Mouse (Mus musculus): ENCODE data around the gene Phf23. TPM values are rescaled to one million over a fixed set of nuclear protein-coding genes. Genes with fewer than 3 reads are reported as not detected.

Gene Phf23
- polyA plus RNA-seq, 1 experiment from 2014 or later, result 34.4 TPM

DNA sequence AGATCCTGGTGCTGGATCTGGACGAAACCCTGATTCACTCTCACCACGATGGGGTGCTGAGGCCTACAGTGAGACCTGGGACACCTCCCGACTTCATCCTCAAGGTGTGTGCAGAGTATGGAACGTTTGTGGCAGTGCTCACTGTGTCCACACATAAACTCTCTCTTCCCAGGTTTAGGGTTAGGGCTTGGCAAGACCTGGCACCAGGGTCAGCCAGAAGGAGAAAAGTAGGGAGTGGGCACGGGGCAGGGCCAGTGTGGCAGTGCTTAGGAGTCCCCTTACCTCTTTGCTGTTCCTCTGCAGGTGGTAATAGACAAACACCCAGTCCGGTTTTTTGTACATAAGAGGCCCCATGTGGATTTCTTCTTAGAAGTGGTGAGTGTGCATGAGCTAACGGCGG is 11.1 kb upstream of the Phf23 start:
- 87% methylated on average over 8 of the region's 8 CpGs for WGBS
- Histone ChIP-seq H3K9me3 (ENCODE audit: control insufficient read depth, low read length) (no peaks in the 10 kb centered on the region), H3K9ac (ENCODE audit: low read length) (no peak overlapping the region), H3K27ac (replicated peaks) (no peak overlapping the region), H3K36me3 (ENCODE audit: control insufficient read depth, insufficient read depth, low read length) (peaks cover 19% of the 10 kb centered on the region), H3K4me2 (replicated peaks; ENCODE audit: low read depth) (no peak overlapping the region), H3K27me3 (ENCODE audit: control insufficient read depth, insufficient read depth, low read length) (no peaks in the 10 kb centered on the region), H3K4me3 (ENCODE audit: low read depth, low read length) (no peak overlapping the region), H3K4me1 (replicated peaks; ENCODE audit: control insufficient read depth, insufficient read depth) (no peaks in the 10 kb centered on the region; the same call in 1 of the 2 replicates)
- TF ChIP-seq EP300 (optimal IDR thresholded peaks at IDR 0.05) (no peak), CTCF (IDR thresholded peaks at IDR 0.05; ENCODE audit: low read depth) (no peak)
- DNase-seq (ENCODE audit: low spot score) (no peak), ATAC-seq (ENCODE audit: low FRiP score, low TSS enrichment) (no peak)

DNA sequence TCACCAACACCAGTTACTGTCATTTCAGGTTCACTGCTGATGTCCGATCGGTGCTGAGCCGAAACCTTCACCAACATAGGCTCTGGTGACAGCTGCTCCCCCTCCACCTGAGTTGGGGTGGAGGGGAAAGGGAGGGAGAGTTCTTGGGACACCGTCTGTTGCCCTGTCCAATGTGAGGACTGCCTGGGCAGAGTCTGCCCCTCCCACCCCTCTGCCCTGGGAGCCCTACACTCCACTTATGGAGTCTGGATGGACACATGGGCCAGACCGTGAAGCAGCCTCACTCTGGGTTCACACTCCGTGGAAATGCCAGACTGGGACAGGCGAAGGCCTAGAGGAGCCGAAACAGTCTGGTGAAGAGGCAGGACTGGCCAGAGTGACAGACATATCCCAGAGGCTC is 5.6 kb upstream of the Phf23 start:
- Histone ChIP-seq H3K4me3 (ENCODE audit: low read depth, low read length) (no peak overlapping the region), H3K27ac (replicated peaks) (peak overlapping the region; percentile 95), H3K36me3 (ENCODE audit: control insufficient read depth, insufficient read depth, low read length) (peaks cover 19% of the 10 kb centered on the region), H3K9ac (ENCODE audit: low read length) (no peak overlapping the region), H3K4me2 (replicated peaks; ENCODE audit: low read depth) (no peak overlapping the region), H3K4me1 (replicated peaks; ENCODE audit: control insufficient read depth, insufficient read depth) (no peaks in the 10 kb centered on the region; the same call in 1 of the 2 replicates), H3K9me3 (ENCODE audit: control insufficient read depth, low read length) (no peaks in the 10 kb centered on the region), H3K27me3 (ENCODE audit: control insufficient read depth, insufficient read depth, low read length) (no peaks in the 10 kb centered on the region)
- WGBS, result 88% methylated on average over 8 of the region's 8 CpGs
- TF ChIP-seq EP300 (optimal IDR thresholded peaks at IDR 0.05) (no peak), CTCF (IDR thresholded peaks at IDR 0.05; ENCODE audit: low read depth) (no peak)
- no peak for DNase-seq (ENCODE audit: low spot score)
- ATAC-seq (ENCODE audit: low FRiP score, low TSS enrichment), result no peak; the same call in 1 of the 2 replicates

DNA sequence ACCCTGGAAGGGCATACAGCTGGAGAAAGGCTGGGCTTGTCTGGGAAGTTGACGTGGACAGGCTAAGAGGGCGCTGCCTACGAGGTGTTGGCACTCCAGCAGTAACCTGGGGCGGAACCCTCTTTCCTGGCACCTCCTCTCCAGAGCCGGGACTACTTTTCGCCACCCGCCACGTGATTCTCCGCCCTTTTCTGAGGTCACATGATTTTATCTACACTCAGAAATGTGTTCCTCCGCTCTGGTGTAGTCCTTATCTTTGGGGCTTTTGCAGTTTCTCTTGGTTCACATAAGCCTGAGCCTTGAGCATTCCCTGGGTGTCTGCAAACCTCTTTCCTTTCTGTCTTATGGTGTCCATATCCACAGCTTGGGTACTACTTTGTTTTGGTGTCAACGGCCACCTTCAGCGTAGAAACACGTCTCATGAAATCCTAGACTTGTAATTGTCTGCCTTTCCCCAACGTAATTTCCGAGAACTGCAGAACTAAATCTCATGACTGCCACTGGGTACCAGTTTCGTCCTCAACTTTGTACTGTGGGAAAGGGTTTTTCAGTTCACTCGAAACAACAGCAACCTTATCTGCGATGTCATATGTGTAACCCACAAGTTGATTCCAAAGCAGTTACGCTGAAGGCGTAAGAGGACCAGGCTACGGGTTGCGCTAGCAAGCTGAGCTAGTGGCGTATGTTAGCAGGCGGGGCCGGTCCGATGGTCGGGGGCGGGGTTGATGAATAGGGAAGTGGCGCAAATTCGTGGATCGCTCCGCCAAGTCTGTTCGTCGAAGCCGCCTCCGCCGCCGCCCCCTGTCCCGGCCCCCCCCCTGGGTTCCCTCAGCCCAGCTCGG is 4.5 kb upstream of the Phf23 start, which contains the start of gene Gabarap:
Gene Gabarap (plus strand): TSS at position 294 of the 842 bp plus-strand sequence.
- H3K36me3 ChIP-seq (ENCODE audit: control insufficient read depth, insufficient read depth, low read length), result peaks cover 19% of the 10 kb centered on the region
- TF ChIP-seq EP300 (optimal IDR thresholded peaks at IDR 0.05) (peak; percentile 66), CTCF (IDR thresholded peaks at IDR 0.05; ENCODE audit: low read depth) (peak; percentile 39)
- no peaks in the 10 kb centered on the region; the same call in 1 of the 2 replicates for H3K4me1 ChIP-seq (replicated peaks; ENCODE audit: control insufficient read depth, insufficient read depth)
- H3K27ac ChIP-seq (replicated peaks), result peak within 1 kb of the TSS; percentile 95
- WGBS, result under 1% methylated on average over 40 of the region's 40 CpGs
- H3K9me3 ChIP-seq (ENCODE audit: control insufficient read depth, low read length), result no peaks in the 10 kb centered on the region
- peak within 1 kb of the TSS; percentile 70 for H3K4me2 ChIP-seq (replicated peaks; ENCODE audit: low read depth)
- H3K9ac ChIP-seq (ENCODE audit: low read length), result peak within 1 kb of the TSS; percentile 90
- DNase-seq (ENCODE audit: low spot score) (peak; percentile 97), ATAC-seq (ENCODE audit: low FRiP score, low TSS enrichment) (peak; percentile 77)
- no peaks in the 10 kb centered on the region for H3K27me3 ChIP-seq (ENCODE audit: control insufficient read depth, insufficient read depth, low read length)
- peak within 1 kb of the TSS; percentile 73 for H3K4me3 ChIP-seq (ENCODE audit: low read depth, low read length)

DNA sequence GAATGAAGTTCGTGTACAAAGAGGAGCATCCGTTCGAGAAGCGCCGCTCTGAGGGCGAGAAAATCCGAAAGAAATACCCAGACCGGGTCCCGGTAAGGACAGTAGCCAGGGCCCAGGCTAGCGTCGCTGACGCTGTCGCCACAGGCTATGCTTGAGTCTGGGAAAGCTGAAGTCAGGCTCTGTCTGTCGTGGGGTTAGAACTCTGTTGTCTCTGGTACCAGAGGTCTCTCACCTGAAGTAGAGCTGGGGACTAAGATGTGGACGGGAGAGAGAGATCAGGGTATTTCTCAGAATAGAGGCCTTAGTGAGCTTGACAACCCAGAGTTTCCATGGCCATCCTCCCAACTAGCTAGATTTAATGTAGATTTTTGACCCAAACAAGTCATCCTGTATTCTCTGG is 3.9 kb upstream of the Phf23 start:
- Histone ChIP-seq H3K27ac (replicated peaks) (peak overlapping the region; percentile 95), H3K4me2 (replicated peaks; ENCODE audit: low read depth) (peak overlapping the region; percentile 70), H3K9ac (ENCODE audit: low read length) (peak overlapping the region; percentile 90), H3K27me3 (ENCODE audit: control insufficient read depth, insufficient read depth, low read length) (no peaks in the 10 kb centered on the region), H3K9me3 (ENCODE audit: control insufficient read depth, low read length) (no peaks in the 10 kb centered on the region), H3K4me3 (ENCODE audit: low read depth, low read length) (peak overlapping the region; percentile 73), H3K36me3 (ENCODE audit: control insufficient read depth, insufficient read depth, low read length) (peaks cover 19% of the 10 kb centered on the region), H3K4me1 (replicated peaks; ENCODE audit: control insufficient read depth, insufficient read depth) (no peaks in the 10 kb centered on the region; the same call in 1 of the 2 replicates)
- no peak for TF ChIP-seq EP300 (optimal IDR thresholded peaks at IDR 0.05)
- TF ChIP-seq CTCF (IDR thresholded peaks at IDR 0.05; ENCODE audit: low read depth), result no peak
- peak; percentile 2; the same call in 1 of the 2 replicates for ATAC-seq (ENCODE audit: low FRiP score, low TSS enrichment)
- 0% methylated on average over 15 of the region's 15 CpGs for WGBS
- no peak for DNase-seq (ENCODE audit: low spot score)

DNA sequence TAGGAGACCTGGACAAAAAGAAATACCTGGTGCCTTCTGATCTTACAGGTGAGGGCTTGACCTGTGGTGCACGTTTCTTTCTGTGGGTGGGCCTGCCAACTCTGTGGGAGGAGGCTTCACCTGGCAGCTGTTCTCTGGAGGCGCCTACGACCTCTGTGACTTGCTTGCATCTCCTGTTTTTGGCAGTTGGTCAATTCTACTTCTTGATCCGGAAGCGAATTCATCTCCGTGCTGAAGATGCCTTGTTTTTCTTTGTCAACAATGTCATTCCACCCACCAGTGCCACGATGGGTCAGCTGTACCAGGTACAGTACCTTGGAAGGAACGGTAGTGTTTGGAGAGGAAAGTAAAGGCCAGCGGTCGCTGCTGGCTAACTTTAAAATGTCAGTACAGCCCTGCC is 3.2 kb upstream of the Phf23 start:
- Histone ChIP-seq H3K4me2 (replicated peaks; ENCODE audit: low read depth) (peak overlapping the region; percentile 70), H3K27me3 (ENCODE audit: control insufficient read depth, insufficient read depth, low read length) (no peaks in the 10 kb centered on the region), H3K36me3 (ENCODE audit: control insufficient read depth, insufficient read depth, low read length) (peaks cover 19% of the 10 kb centered on the region), H3K4me3 (ENCODE audit: low read depth, low read length) (peak overlapping the region; percentile 73), H3K27ac (replicated peaks) (0 out of 2 replicates have a peak overlapping the region, but pooled peaks have one; percentile 5), H3K9ac (ENCODE audit: low read length) (peak overlapping the region; percentile 50), H3K9me3 (ENCODE audit: control insufficient read depth, low read length) (no peaks in the 10 kb centered on the region), H3K4me1 (replicated peaks; ENCODE audit: control insufficient read depth, insufficient read depth) (no peaks in the 10 kb centered on the region; the same call in 1 of the 2 replicates)
- ATAC-seq (ENCODE audit: low FRiP score, low TSS enrichment) (no peak), DNase-seq (ENCODE audit: low spot score) (no peak)
- no peak for TF ChIP-seq CTCF (IDR thresholded peaks at IDR 0.05; ENCODE audit: low read depth)
- TF ChIP-seq EP300 (optimal IDR thresholded peaks at IDR 0.05), result no peak
- WGBS, result 55% methylated on average over 10 of the region's 10 CpGs

DNA sequence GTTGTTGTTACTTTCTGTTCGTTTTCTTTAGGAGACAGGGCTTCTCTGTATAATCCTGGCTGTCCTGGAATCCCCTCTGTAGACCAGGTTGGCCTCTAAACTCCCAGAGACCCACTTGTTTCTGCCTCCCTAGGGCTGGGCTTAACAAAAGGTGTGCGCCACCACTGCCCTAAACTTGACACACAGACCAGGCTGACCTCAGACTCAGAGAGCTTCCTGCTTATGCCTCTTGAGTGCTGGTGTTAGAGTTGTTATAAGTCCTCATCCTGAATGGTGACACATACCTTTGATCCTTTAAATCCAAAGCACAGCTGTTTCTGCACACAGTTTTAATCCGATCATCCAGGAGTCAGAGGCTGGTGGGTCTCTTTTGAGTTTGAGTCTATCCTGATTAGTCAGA is 2.6 kb upstream of the Phf23 start:
- H3K27ac ChIP-seq (replicated peaks), result 0 out of 2 replicates have a peak overlapping the region, but pooled peaks have one; percentile 5
- H3K4me1 ChIP-seq (replicated peaks; ENCODE audit: control insufficient read depth, insufficient read depth), result no peaks in the 10 kb centered on the region; the same call in 1 of the 2 replicates
- no peaks in the 10 kb centered on the region for H3K27me3 ChIP-seq (ENCODE audit: control insufficient read depth, insufficient read depth, low read length)
- WGBS, result 85% methylated on average over 3 of the region's 3 CpGs
- ATAC-seq (ENCODE audit: low FRiP score, low TSS enrichment) (no peak), DNase-seq (ENCODE audit: low spot score) (no peak)
- TF ChIP-seq EP300 (optimal IDR thresholded peaks at IDR 0.05) (no peak), CTCF (IDR thresholded peaks at IDR 0.05; ENCODE audit: low read depth) (no peak)
- H3K9me3 ChIP-seq (ENCODE audit: control insufficient read depth, low read length), result no peaks in the 10 kb centered on the region
- H3K4me3 ChIP-seq (ENCODE audit: low read depth, low read length), result no peak overlapping the region; the same call in 1 of the 2 replicates
- H3K9ac ChIP-seq (ENCODE audit: low read length), result no peak overlapping the region; the same call in 1 of the 2 replicates
- peaks cover 19% of the 10 kb centered on the region for H3K36me3 ChIP-seq (ENCODE audit: control insufficient read depth, insufficient read depth, low read length)
- H3K4me2 ChIP-seq (replicated peaks; ENCODE audit: low read depth), result peak overlapping the region; percentile 70

Measured in stomach, postnatal 0 days (tissue).